Comparison of ENCODE assay signal across 8 mouse cellular contexts in genomic region chr5:129008412-129008826, GRCm38 (mm10). TPM values are rescaled to one million over a fixed set of nuclear protein-coding genes. Genes with fewer than 3 reads are reported as not detected.
DNase-seq lines count a peak whose midpoint lies in the region; ATAC-seq and TF ChIP-seq lines count a peak whose summit lies in the region.

Stx2 (minus strand) TSS chr5:129008574.

- under 1% methylated on average over 38 of the region's 39 CpGs for WGBS in heart, embryonic 10.5 days
- WGBS in kidney, embryonic 15.5 days, result under 1% methylated on average over 38 of the region's 39 CpGs
- WGBS in limb, embryonic 15.5 days, result under 1% methylated on average over 38 of the region's 39 CpGs
- WGBS in midbrain, postnatal 0 days, result 1% methylated on average over 26 of the region's 39 CpGs

- H3K4me3 ChIP-seq in C2C12 (ENCODE audit: insufficient read depth, poor library complexity, severe bottlenecking), result peak within 1 kb of the TSS; percentile 72
- peak within 1 kb of the TSS; percentile 91 for H3K4me3 ChIP-seq in heart, embryonic 10.5 days
- peak within 1 kb of the TSS; percentile 74 for H3K4me3 ChIP-seq in kidney, embryonic 15.5 days (replicated peaks)
- H3K4me3 ChIP-seq in limb, embryonic 15.5 days, result peak within 1 kb of the TSS; percentile 68
- H3K4me3 ChIP-seq in midbrain, postnatal 0 days (ENCODE audit: low read depth, low read length), result peak within 1 kb of the TSS; percentile 71

- no peaks in the 10 kb centered on the region for H3K27me3 ChIP-seq in C2C12 (ENCODE audit: control insufficient read depth, insufficient read depth, insufficient read length)
- H3K27me3 ChIP-seq in heart, embryonic 10.5 days (ENCODE audit: insufficient read depth, poor library complexity, severe bottlenecking), result no peaks in the 10 kb centered on the region; the same call in 1 of the 2 replicates
- no peaks in the 10 kb centered on the region for H3K27me3 ChIP-seq in kidney, embryonic 15.5 days
- H3K27me3 ChIP-seq in limb, embryonic 15.5 days, result no peaks in the 10 kb centered on the region
- no peaks in the 10 kb centered on the region for H3K27me3 ChIP-seq in midbrain, postnatal 0 days (ENCODE audit: insufficient read depth, low read length)

- peak; percentile 93 for DNase-seq in brain, embryonic 14.5 days (ENCODE audit: low read depth)
- peak; percentile 96 for DNase-seq in heart, embryonic 10.5 days (ENCODE audit: low spot score)
- peak; percentile 89 for DNase-seq in midbrain, postnatal 0 days (ENCODE audit: low spot score)
- peak; percentile 91 to 97 for DNase-seq in spleen, postnatal 10 days (ENCODE audit: low spot score in 2 of 2)

- peaks cover 34% of the 10 kb centered on the region for H3K79me2 ChIP-seq in C2C12 (ENCODE audit: control insufficient read depth, insufficient read depth)

- peak; percentile 85 for TF ChIP-seq POLR2A in brain, embryonic 14.5 days (IDR thresholded peaks at IDR 0.05; ENCODE audit: borderline replicate concordance, extremely low read depth, insufficient read depth, insufficient read length, poor library complexity, severe bottlenecking)

- no peak for TF ChIP-seq CTCF in C2C12 (IDR thresholded peaks at IDR 0.05; ENCODE audit: control insufficient read depth, insufficient read depth, insufficient read length)
- TF ChIP-seq CTCF in brain, embryonic 14.5 days (IDR thresholded peaks at IDR 0.05; ENCODE audit: borderline replicate concordance, extremely low read depth, insufficient read depth, insufficient read length), result no peak
- TF ChIP-seq CTCF in midbrain, postnatal 0 days (IDR thresholded peaks at IDR 0.05), result no peak

- H3K4me2 ChIP-seq in kidney, embryonic 15.5 days, result peak within 1 kb of the TSS; percentile 75
- peak within 1 kb of the TSS; percentile 65 for H3K4me2 ChIP-seq in limb, embryonic 15.5 days
- H3K4me2 ChIP-seq in midbrain, postnatal 0 days (ENCODE audit: low read depth, low read length, poor library complexity, severe bottlenecking), result peak within 1 kb of the TSS; percentile 86

- H3K36me3 ChIP-seq in C2C12 (ENCODE audit: control insufficient read depth, insufficient read depth), result no peaks in the 10 kb centered on the region
- peaks cover 5% of the 10 kb centered on the region; the same call in 1 of the 2 replicates for H3K36me3 ChIP-seq in heart, embryonic 10.5 days
- no peaks in the 10 kb centered on the region for H3K36me3 ChIP-seq in kidney, embryonic 15.5 days
- H3K36me3 ChIP-seq in limb, embryonic 15.5 days, result no peaks in the 10 kb centered on the region
- peaks cover 3% of the 10 kb centered on the region; the same call in 1 of the 2 replicates for H3K36me3 ChIP-seq in midbrain, postnatal 0 days (ENCODE audit: insufficient read depth, low read length)

- H3K4me1 ChIP-seq in heart, embryonic 10.5 days, result peaks cover 25% of the 10 kb centered on the region
- H3K4me1 ChIP-seq in kidney, embryonic 15.5 days, result peaks cover 33% of the 10 kb centered on the region
- peaks cover 19% of the 10 kb centered on the region for H3K4me1 ChIP-seq in limb, embryonic 15.5 days
- H3K4me1 ChIP-seq in midbrain, postnatal 0 days (ENCODE audit: insufficient read depth, low read length), result 0 out of 2 replicates have a peak, but pooled peaks cover 3% of the 10 kb centered on the region

- H3K79me3 ChIP-seq in C2C12 (ENCODE audit: low read depth), result peaks cover 18% of the 10 kb centered on the region

- peak within 1 kb of the TSS; percentile 94 for H3K27ac ChIP-seq in heart, embryonic 10.5 days
- peak within 1 kb of the TSS; percentile 34 for H3K27ac ChIP-seq in kidney, embryonic 15.5 days
- peak within 1 kb of the TSS; percentile 70 for H3K27ac ChIP-seq in limb, embryonic 15.5 days
- H3K27ac ChIP-seq in midbrain, postnatal 0 days (ENCODE audit: low read depth, low read length), result 0 out of 2 replicates have a peak within 1 kb of the TSS, but pooled peaks have one; percentile 32

- peak within 1 kb of the TSS; percentile 83 for H3ac ChIP-seq in C2C12 (ENCODE audit: control insufficient read depth, insufficient read length, low read depth)

- ATAC-seq in erythroblast, adult 5-6 weeks (replicated peaks; ENCODE audit: low FRiP score, poor library complexity, severe bottlenecking), result peak; percentile 83
- peak; percentile 94 for ATAC-seq in kidney, embryonic 15.5 days (replicated peaks; ENCODE audit: low FRiP score)
- ATAC-seq in limb, embryonic 15.5 days (ENCODE audit: insufficient number of reproducible peaks, low FRiP score, low TSS enrichment, low read depth), result peak; percentile 86
- peak; percentile 90 for ATAC-seq in midbrain, postnatal 0 days (ENCODE audit: low FRiP score)

- no peaks in the 10 kb centered on the region for H3K9me3 ChIP-seq in heart, embryonic 10.5 days
- no peaks in the 10 kb centered on the region for H3K9me3 ChIP-seq in kidney, embryonic 15.5 days (replicated peaks)
- no peaks in the 10 kb centered on the region for H3K9me3 ChIP-seq in limb, embryonic 15.5 days
- H3K9me3 ChIP-seq in midbrain, postnatal 0 days (ENCODE audit: low read length), result no peaks in the 10 kb centered on the region

- H3K9ac ChIP-seq in kidney, embryonic 15.5 days, result peak within 1 kb of the TSS; percentile 76
- H3K9ac ChIP-seq in limb, embryonic 15.5 days, result peak within 1 kb of the TSS; percentile 55
- H3K9ac ChIP-seq in midbrain, postnatal 0 days (replicated peaks; ENCODE audit: low read length, poor library complexity, severe bottlenecking), result peak within 1 kb of the TSS; percentile 74

TF ChIP-seq in C2C12, 6 proteins besides CTCF, POLR2A, EP300 and RAD21:
- TF ChIP-seq MAX (IDR thresholded peaks at IDR 0.05) (no peak), MYOG (IDR thresholded peaks at IDR 0.05; ENCODE audit: control insufficient read depth, extremely low read depth, insufficient read length) (no peak), FOSL1 (IDR thresholded peaks at IDR 0.05; ENCODE audit: insufficient read depth, low read length, poor library complexity, severe bottlenecking) (no peak), MYOD1 (IDR thresholded peaks at IDR 0.05; ENCODE audit: control insufficient read depth, insufficient read length, low read depth) (no peak), CEBPB (IDR thresholded peaks at IDR 0.05; ENCODE audit: low read depth) (no peak), USF1 (IDR thresholded peaks at IDR 0.05; ENCODE audit: low read depth) (no peak)
TF ChIP-seq in C2C12: peak in this region for 0.

RNA-seq across cellular contexts. Expression of gene Stx2, which starts in this region (rescaled TPM):
- polyA plus RNA-seq in C2C12 (2012; fragmentation: generic; extraction: Trizol), result 24.1 TPM
- polyA plus RNA-seq in brain, embryonic 14.5 days (2012; rRNA removed), result 40.9 and 43.4 TPM in 2 replicates
- 48.0 and 57.3 TPM in 2 replicates for total RNA-seq in erythroblast, adult 5-6 weeks (2015; ENCODE audit: low replicate concordance)
- total RNA-seq in erythroblast, adult 5-6 weeks (2017; ENCODE audit: low replicate concordance), result 160 and 298 TPM in 2 replicates
- 19.8 and 23.9 TPM in 2 replicates for polyA plus RNA-seq in heart, embryonic 10.5 days (2016; fragmentation: Nextera tagmentation; extraction: Ambion mirVana)
- 35.0 and 36.6 TPM in 2 replicates for polyA plus RNA-seq in kidney, embryonic 15.5 days (2015; fragmentation: Nextera tagmentation; extraction: Ambion mirVana)
- polyA plus RNA-seq in limb, embryonic 15.5 days (2015; fragmentation: Nextera tagmentation; extraction: Ambion mirVana), result 29.7 and 29.8 TPM in 2 replicates
- 15.5 and 15.9 TPM in 2 replicates for total RNA-seq in midbrain, postnatal 0 days (2014; rRNA removed)
- polyA plus RNA-seq in midbrain, postnatal 0 days (2015; fragmentation: Nextera tagmentation; extraction: Ambion mirVana), result 11.9 and 12.0 TPM in 2 replicates

Comparison
In these comparisons a context has a peak if more than half of its experiments do, and no peak if none do; other contexts are left out.
1. Peak in every context shown above with its lines: DNase-seq, ATAC-seq, H3K4me3 ChIP-seq and H3K27ac ChIP-seq.
2. H3K27ac ChIP-seq: peak in every context shown above with its lines; median percentile 94 in heart, embryonic 10.5 days; 70 in limb, embryonic 15.5 days; 34 in kidney, embryonic 15.5 days; 32 in midbrain, postnatal 0 days.